Mouse (Mus musculus): ENCODE data around the gene H2-M5.

H2-M5 gene

DNA sequence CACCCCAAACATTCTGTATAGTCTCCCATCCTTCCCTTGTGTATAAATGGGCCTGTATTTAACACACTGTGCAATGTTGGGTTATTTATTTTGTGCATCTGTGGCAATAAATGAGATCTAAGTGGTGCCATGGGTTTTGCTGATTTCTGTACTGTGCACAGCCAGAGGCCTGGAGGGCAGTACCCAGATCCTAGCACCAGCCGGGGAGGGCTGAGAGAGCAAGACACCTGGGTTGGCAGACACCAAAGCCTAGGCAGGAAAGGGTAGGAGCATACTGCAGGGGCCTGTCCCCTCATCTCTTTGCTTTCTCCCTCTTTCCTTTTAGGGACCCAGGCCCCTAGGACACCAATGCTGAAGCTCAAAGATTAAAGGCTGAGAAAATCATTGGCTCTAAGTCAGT, 41.1 kb downstream of the H2-M5 start:
- DNase-seq (ENCODE audit: low spot score), result no peak

DNA sequence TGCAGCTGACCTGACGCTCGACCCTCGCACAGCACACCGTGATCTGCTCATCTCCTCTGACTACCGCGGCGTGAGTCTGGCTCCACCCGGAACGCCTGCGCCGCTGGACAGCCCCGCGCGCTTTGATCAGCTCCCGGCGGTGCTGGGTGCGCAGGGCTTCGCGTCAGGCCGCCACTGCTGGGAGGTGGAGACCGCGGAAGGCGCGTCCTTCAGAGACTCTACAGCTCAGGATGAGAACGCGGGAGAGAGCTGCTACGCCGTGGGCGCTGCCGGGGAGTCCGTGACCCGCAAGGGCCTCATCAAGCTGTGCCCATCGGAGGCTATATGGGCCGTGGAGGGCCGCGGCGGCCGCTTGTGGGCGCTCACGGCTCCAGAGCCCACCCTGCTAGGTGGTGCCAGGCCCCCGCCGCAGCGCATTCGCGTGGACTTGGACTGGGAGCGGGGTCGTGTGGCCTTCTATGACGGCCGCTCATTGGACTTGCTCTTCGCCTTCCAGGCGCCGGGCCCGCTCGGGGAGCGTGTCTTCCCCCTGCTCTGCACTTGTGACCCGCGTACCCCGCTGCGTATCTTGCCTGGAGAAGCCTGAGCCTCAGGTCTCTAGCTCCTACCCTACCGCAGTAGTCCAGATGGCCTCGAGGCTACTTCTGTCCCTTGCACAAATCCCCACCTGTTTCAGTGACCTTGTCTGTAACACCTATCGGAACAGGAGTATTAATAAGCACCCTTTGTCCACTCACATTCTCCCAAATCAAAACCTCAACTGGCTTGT, 42.1 kb downstream of the H2-M5 start:
- DNase-seq (ENCODE audit: low spot score), result no peak

DNA sequence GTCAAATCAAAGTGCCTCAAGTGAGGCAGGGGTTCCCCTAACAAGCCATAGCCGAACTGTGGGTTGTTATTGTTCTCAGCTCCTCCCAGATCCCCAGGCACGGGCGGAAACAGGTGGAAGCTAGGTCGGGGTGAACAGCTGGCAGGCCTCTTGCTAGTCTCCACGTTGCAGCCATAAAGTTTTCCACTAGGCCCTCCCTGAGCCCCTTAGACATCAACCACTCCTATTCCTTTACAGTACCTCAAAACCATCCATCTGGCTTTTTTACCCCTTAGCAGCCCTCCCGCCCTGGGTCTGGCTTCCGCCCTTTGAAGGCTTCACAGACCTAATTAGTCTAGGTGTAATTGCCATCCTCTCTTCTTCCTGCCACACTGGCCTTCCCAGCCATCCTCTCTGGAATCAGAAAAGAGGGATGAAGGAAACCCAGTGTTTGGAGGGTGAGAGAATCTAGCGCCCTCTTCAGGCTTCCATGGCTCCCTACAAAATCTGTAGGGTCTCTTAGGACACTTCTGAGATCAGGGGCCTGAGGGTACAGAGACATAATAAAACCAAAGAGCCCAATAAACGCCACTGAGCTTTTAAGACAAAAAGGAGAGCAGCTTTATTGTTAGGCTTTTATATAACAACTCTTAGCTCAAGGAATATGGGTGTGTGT, 45.1 kb downstream of the H2-M5 start:
- no peak for DNase-seq (ENCODE audit: low spot score)

DNA sequence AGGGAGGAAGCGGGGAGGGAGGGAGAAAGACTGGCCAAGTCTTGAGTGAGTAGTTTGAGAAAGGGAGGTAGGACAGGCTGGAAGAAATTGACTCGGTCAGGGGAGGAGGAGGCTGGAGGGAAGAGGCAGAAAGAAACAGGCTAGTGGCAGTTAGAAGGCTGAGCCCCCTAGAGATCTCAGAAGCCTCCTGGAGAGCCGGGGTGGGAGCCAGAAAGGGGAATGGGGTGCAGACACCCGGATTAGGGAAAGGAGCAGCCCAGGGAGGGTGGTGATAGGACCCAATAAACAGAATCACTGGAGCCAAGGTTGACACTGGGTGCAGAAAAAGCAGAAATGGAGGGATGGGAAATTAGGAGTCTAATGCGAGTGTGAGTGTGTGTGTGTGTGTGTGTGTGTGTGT, 45.6 kb downstream of the H2-M5 start:
- no peak for DNase-seq (ENCODE audit: low spot score)

DNA sequence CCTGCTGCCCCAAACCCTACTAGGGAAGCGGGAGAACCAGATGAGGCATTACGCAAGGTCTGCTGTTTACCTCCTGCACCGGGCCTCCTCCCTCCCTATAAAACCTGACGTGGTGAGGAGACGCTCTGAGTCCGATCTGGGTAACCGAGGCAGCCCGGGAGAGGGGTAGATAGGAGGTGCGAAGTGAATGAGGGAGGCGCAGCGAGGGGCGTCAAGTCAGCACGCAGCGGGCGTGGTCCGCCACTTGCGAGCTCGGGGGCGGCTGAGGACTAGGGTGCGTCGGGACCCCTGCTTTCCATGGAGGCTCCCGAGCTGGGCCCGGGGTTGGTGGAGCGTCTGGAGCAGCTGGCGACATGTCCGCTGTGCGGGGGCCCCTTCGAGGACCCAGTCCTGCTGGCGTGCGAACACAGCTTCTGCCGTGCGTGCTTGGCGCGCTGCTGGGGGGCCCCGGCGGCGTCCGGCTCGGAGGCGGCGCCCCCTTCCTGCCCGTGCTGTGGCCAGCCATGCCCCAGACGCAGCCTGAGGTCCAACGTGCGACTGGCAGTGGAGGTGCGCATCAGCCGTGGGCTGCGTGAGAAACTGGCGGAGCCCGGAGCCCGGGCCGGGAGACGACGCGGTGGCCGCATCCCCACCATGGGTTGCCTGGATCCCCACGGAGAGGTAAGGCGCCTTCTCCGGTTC, 46.4 kb downstream of the H2-M5 start, which contains the start of gene Rnf39:
TSS of gene Rnf39 (plus strand) at position 128 of the 681 bp plus-strand sequence.
- DNase-seq (ENCODE audit: low spot score), result no peak

DNA sequence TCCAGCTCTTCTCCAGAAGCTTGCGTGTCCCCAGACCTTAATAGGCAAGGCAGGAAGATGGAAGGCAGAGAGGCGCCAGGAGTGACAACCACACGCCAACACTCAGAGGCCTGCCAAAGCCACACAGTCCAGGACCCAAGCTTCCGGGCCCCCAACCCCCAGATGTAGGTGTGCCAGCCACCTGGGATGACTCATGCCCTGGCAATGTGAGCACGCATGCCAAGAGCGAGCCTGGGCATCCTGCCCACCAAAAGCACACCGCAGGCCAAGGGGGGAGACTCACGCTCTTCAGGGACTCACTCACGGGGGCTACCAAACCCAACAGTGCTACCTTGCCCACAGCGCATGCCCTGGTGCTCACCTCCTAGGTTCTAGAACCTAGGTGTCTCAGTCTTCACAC, 46.9 kb downstream of the H2-M5 start:
- DNase-seq (ENCODE audit: low spot score), result no peak

DNA sequence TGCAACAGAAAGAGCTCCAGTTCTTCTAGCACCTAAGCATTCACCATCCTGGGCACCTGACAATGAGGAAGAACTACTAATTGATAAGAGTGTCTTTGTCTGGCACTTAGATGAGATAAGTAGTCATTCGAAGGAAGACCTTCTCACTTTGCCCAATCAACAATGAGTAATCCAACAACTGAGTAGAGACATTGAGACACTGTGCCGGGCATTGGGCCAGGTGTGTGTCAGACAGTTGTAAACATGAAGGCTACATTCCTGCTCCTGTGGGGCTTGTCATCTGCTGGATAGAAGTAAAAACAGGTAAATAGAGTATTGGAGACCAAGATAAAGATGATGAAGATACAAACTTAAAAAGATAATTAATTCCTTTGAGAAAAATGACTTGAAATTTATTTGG, 51.3 kb downstream of the H2-M5 start:
- DNase-seq (ENCODE audit: low spot score), result no peak

Data from c-Kit-positive CD71-positive TER-119-positive erythroid progenitor cells, embryonic 14.5 days (primary cell).